Mouse (Mus musculus): ENCODE measurements around the gene Tex44. TPM values are rescaled to one million over a fixed set of nuclear protein-coding genes. Genes with fewer than 3 reads are reported as not detected.

The Tex44 gene
- polyA plus RNA-seq, 1 experiment from 2014 or later = not detected

GRCm38 (mm10) chr1:86414715-86415114 lies 11.4 kb upstream of the Tex44 start:
- H3K27ac ChIP-seq (ENCODE audit: low read depth) = no peak overlapping the region
- WGBS (ENCODE audit: insufficient replicate concordance) = 63% methylated on average over 5 of the region's 5 CpGs
- DNase-seq = no peak
- H3K27me3 ChIP-seq (ENCODE audit: insufficient read depth, low read length) = no peaks in the 10 kb centered on the region
- no peak for ATAC-seq
- no peaks in the 10 kb centered on the region for H3K36me3 ChIP-seq (replicated peaks; ENCODE audit: insufficient read depth, low read length)
- H3K4me2 ChIP-seq (ENCODE audit: low read depth, low read length) = no peak overlapping the region
- H3K9me3 ChIP-seq (ENCODE audit: low read length) = no peaks in the 10 kb centered on the region
- no peak for TF ChIP-seq EP300 (IDR thresholded peaks at IDR 0.05; ENCODE audit: low read depth)
- TF ChIP-seq CTCF (IDR thresholded peaks at IDR 0.05; ENCODE audit: low read depth) = no peak
- H3K4me3 ChIP-seq (ENCODE audit: low read depth, low read length) = no peak overlapping the region
- 0 out of 2 replicates have a peak, but pooled peaks cover 4% of the 10 kb centered on the region for H3K4me1 ChIP-seq (ENCODE audit: insufficient read depth)
- H3K9ac ChIP-seq (replicated peaks) = no peak overlapping the region

DNA sequence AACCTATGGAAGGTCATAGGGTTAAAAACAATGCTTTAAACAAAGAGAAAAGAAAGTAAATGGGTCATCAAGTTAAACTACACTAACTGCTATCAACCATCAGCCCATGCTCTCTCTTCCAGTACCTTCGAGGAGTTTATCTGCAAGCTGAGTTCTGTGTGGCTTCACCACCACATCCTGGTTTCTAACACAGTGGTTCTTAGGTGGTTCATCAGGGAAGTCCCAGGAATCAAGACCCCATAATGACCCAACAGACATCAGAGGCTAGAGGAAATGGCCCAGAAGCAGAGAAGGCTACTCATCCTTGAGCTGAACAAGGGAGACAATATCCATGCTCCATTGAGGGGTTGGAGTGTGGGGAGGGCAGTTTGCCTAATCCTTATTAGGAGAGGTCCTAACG lies 11.0 kb upstream of the Tex44 start:
- no peaks in the 10 kb centered on the region for H3K27me3 ChIP-seq (ENCODE audit: insufficient read depth, low read length)
- no peaks in the 10 kb centered on the region for H3K36me3 ChIP-seq (replicated peaks; ENCODE audit: insufficient read depth, low read length)
- H3K4me2 ChIP-seq (ENCODE audit: low read depth, low read length) = no peak overlapping the region
- no peak for ATAC-seq
- 25% methylated on average over 2 of the region's 2 CpGs for WGBS (ENCODE audit: insufficient replicate concordance)
- H3K9me3 ChIP-seq (ENCODE audit: low read length) = no peaks in the 10 kb centered on the region
- TF ChIP-seq EP300 (IDR thresholded peaks at IDR 0.05; ENCODE audit: low read depth) = no peak
- TF ChIP-seq CTCF (IDR thresholded peaks at IDR 0.05; ENCODE audit: low read depth) = no peak
- 0 out of 2 replicates have a peak, but pooled peaks cover 4% of the 10 kb centered on the region for H3K4me1 ChIP-seq (ENCODE audit: insufficient read depth)
- H3K9ac ChIP-seq (replicated peaks) = no peak overlapping the region
- DNase-seq = no peak
- no peak overlapping the region for H3K27ac ChIP-seq (ENCODE audit: low read depth)
- H3K4me3 ChIP-seq (ENCODE audit: low read depth, low read length) = no peak overlapping the region

GRCm38 (mm10) chr1:86415612-86416184 lies 10.4 kb upstream of the Tex44 start:
- DNase-seq (peak; percentile 59), ATAC-seq (no peak)
- Histone ChIP-seq H3K27me3 (ENCODE audit: insufficient read depth, low read length) (no peaks in the 10 kb centered on the region), H3K27ac (ENCODE audit: low read depth) (no peak overlapping the region), H3K4me1 (ENCODE audit: insufficient read depth) (0 out of 2 replicates have a peak, but pooled peaks cover 4% of the 10 kb centered on the region), H3K9me3 (ENCODE audit: low read length) (no peaks in the 10 kb centered on the region), H3K4me3 (ENCODE audit: low read depth, low read length) (no peak overlapping the region), H3K36me3 (replicated peaks; ENCODE audit: insufficient read depth, low read length) (no peaks in the 10 kb centered on the region), H3K4me2 (ENCODE audit: low read depth, low read length) (no peak overlapping the region), H3K9ac (replicated peaks) (no peak overlapping the region)
- 50% methylated on average over 7 of the region's 7 CpGs for WGBS (ENCODE audit: insufficient replicate concordance)
- TF ChIP-seq EP300 (IDR thresholded peaks at IDR 0.05; ENCODE audit: low read depth) (no peak), CTCF (IDR thresholded peaks at IDR 0.05; ENCODE audit: low read depth) (peak; percentile 70)

DNA sequence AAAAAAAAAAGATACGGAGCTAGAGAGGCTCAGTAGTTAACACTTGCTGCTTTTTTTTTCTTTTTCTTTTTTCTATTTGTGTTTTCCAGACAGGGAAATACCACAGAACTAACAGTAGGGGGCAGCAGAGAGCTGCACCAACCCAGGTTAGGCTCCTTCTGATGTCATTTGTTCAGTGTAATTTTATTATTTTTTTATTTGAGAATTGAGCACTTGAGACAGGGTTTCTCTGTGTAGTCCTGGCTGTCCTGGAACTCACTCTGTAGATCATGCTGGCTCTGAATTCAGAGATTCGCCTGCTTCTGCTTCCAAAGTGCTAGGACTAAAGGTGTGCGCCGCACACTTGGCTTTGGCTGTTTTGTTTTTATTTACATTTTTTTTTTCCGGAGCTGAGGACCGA lies 9.8 kb upstream of the Tex44 start:
- Histone ChIP-seq H3K4me1 (ENCODE audit: insufficient read depth) (0 out of 2 replicates have a peak, but pooled peaks cover 4% of the 10 kb centered on the region), H3K9me3 (ENCODE audit: low read length) (no peaks in the 10 kb centered on the region), H3K36me3 (replicated peaks; ENCODE audit: insufficient read depth, low read length) (no peaks in the 10 kb centered on the region), H3K4me2 (ENCODE audit: low read depth, low read length) (no peak overlapping the region), H3K9ac (replicated peaks) (no peak overlapping the region), H3K27ac (ENCODE audit: low read depth) (no peak overlapping the region), H3K4me3 (ENCODE audit: low read depth, low read length) (no peak overlapping the region), H3K27me3 (ENCODE audit: insufficient read depth, low read length) (no peaks in the 10 kb centered on the region)
- no peak for TF ChIP-seq EP300 (IDR thresholded peaks at IDR 0.05; ENCODE audit: low read depth)
- peak; percentile 83 for TF ChIP-seq CTCF (IDR thresholded peaks at IDR 0.05; ENCODE audit: low read depth)
- ATAC-seq = no peak
- peak; percentile 38 for DNase-seq
- 64% methylated on average over 6 of the region's 6 CpGs for WGBS (ENCODE audit: insufficient replicate concordance)

DNA sequence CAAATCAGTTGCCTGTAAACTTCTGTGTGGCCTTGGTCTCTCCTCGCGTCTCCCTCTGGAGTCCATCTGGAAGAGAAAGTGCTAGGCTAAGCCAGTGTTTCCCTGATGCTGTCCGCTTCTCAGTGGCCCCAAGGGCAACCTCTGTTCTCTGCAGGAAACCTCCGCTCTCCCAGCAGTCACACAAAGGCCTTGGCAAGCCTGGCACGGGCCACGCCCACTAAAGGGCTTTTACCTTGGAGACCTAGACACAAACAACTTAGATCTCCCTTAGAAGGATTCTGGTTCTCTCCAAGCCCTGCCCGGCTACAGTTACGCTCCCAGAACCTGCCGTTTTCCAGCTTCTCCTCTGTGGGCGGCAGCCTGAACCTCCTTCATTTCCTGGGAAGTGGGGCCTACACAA lies 5.1 kb upstream of the Tex44 start:
- ATAC-seq (no peak), DNase-seq (no peak)
- H3K4me2 ChIP-seq (ENCODE audit: low read depth, low read length) = no peak overlapping the region
- H3K9ac ChIP-seq (replicated peaks) = no peak overlapping the region
- no peak overlapping the region for H3K4me3 ChIP-seq (ENCODE audit: low read depth, low read length)
- no peak overlapping the region for H3K27ac ChIP-seq (ENCODE audit: low read depth)
- H3K9me3 ChIP-seq (ENCODE audit: low read length) = no peaks in the 10 kb centered on the region
- 68% methylated on average over 10 of the region's 10 CpGs for WGBS (ENCODE audit: insufficient replicate concordance)
- TF ChIP-seq EP300 (IDR thresholded peaks at IDR 0.05; ENCODE audit: low read depth) (no peak), CTCF (IDR thresholded peaks at IDR 0.05; ENCODE audit: low read depth) (no peak)
- H3K4me1 ChIP-seq (ENCODE audit: insufficient read depth) = no peaks in the 10 kb centered on the region
- H3K36me3 ChIP-seq (replicated peaks; ENCODE audit: insufficient read depth, low read length) = no peaks in the 10 kb centered on the region
- H3K27me3 ChIP-seq (ENCODE audit: insufficient read depth, low read length) = no peaks in the 10 kb centered on the region

- ATAC-seq (peak; percentile 31), DNase-seq (no peak)
- H3K4me3 ChIP-seq (ENCODE audit: low read depth, low read length) = no peak overlapping the region
- no peak overlapping the region for H3K9ac ChIP-seq (replicated peaks)
- no peaks in the 10 kb centered on the region for H3K9me3 ChIP-seq (ENCODE audit: low read length)
- TF ChIP-seq CTCF (IDR thresholded peaks at IDR 0.05; ENCODE audit: low read depth) = no peak
- no peak for TF ChIP-seq EP300 (IDR thresholded peaks at IDR 0.05; ENCODE audit: low read depth)
- H3K27me3 ChIP-seq (ENCODE audit: insufficient read depth, low read length) = no peaks in the 10 kb centered on the region
- H3K4me2 ChIP-seq (ENCODE audit: low read depth, low read length) = no peak overlapping the region
- H3K36me3 ChIP-seq (replicated peaks; ENCODE audit: insufficient read depth, low read length) = no peaks in the 10 kb centered on the region
- 64% methylated on average over 5 of the region's 5 CpGs for WGBS (ENCODE audit: insufficient replicate concordance)
- no peaks in the 10 kb centered on the region for H3K4me1 ChIP-seq (ENCODE audit: insufficient read depth)
- H3K27ac ChIP-seq (ENCODE audit: low read depth) = peak overlapping the region; percentile 50
These were observed 2.2 kb upstream of the Tex44 start for GRCm38 (mm10) chr1:86423879-86424278.
